Mouse (Mus musculus) liver, embryonic 15.5 days (tissue): ENCODE data around the gene Elmo1. TPM values are rescaled to one million over a fixed set of nuclear protein-coding genes. Genes with fewer than 3 reads are reported as not detected.

Experiments
- ATAC-seq: fragments of 200-750 bp; cut with Nextera tagmentation; 2 replicates; pipeline ENCODE4 v1.8.0; 2017; ENCODE audit warnings: moderate number of reproducible peaks, mild to moderate bottlenecking, moderate library complexity; ENCODE audit not compliant: insufficient read depth
- H3K27ac ChIP-seq: fragments of 300-500 bp; sonication (generic); replicated peaks from 2 replicates; pipeline ENCODE4 v1.5.1; 2015; ENCODE audit warnings: mild to moderate bottlenecking, inconsistent platforms
- H3K27me3 ChIP-seq: fragments of 300-500 bp; sonication (generic); 2 replicates; pipeline ENCODE4 v1.6.1; 2015; ENCODE audit warnings: mild to moderate bottlenecking, inconsistent platforms
- H3K36me3 ChIP-seq: fragments of 300-500 bp; sonication (generic); replicated peaks from 2 replicates; pipeline ENCODE4 v1.6.1; 2015; ENCODE audit warnings: moderate library complexity, mild to moderate bottlenecking, inconsistent platforms
- H3K4me1 ChIP-seq: fragments of 300-500 bp; sonication (generic); replicated peaks from 2 replicates; pipeline ENCODE4 v1.6.1; 2015; ENCODE audit warnings: inconsistent platforms
- H3K4me2 ChIP-seq: fragments of 300-500 bp; sonication (generic); 2 replicates; pipeline ENCODE4 v1.6.1; 2015; ENCODE audit warnings: moderate library complexity, mild to moderate bottlenecking, inconsistent platforms
- H3K4me3 ChIP-seq: fragments of 300-500 bp; sonication (generic); replicated peaks from 2 replicates; pipeline ENCODE4 v1.5.1; 2015; ENCODE audit warnings: mild to moderate bottlenecking, inconsistent platforms
- H3K9ac ChIP-seq: fragments of 300-500 bp; sonication (generic); 2 replicates; pipeline ENCODE4 v1.6.1; 2015; ENCODE audit warnings: moderate library complexity, mild to moderate bottlenecking, inconsistent platforms
- H3K9me3 ChIP-seq: fragments of 300-500 bp; sonication (generic); replicated peaks from 2 replicates; pipeline ENCODE4 v1.6.1; 2016; ENCODE audit warnings: inconsistent platforms
- WGBS: fragments of 180-500 bp; shearing (Covaris S2); methylation state at CpG from one replicate; pipeline ENCODE4 v1.1.7; 2015; ENCODE audit warnings: mixed read lengths; ENCODE audit not compliant: insufficient replicate concordance; 5-methylcytosine and 5-hydroxymethylcytosine counted together
- polyA plus RNA-seq: library from polyadenylated mRNA; unstranded; fragments of >200 nt; fragmentation: Nextera tagmentation; extraction: Ambion mirVana; gene quantifications from 2 replicates; pipeline ENCODE4 v1.2.1, GENCODE M21; 2015

The Elmo1 gene
- polyA plus RNA-seq, 1 experiment from 2014 or later: 4.9 TPM

GRCm38 (mm10) chr13:20489698-20490417 is 399.5 kb downstream of the Elmo1 start:
- 42% methylated on average over 8 of the region's 8 CpGs for WGBS
- H3K9ac ChIP-seq: no peak overlapping the region
- ATAC-seq: no peak
- no peaks in the 10 kb centered on the region for H3K27me3 ChIP-seq
- no peaks in the 10 kb centered on the region for H3K4me1 ChIP-seq
- no peak overlapping the region for H3K4me2 ChIP-seq
- no peaks in the 10 kb centered on the region for H3K9me3 ChIP-seq
- no peak overlapping the region for H3K4me3 ChIP-seq
- H3K27ac ChIP-seq: no peak overlapping the region
- H3K36me3 ChIP-seq: no peaks in the 10 kb centered on the region

DNA sequence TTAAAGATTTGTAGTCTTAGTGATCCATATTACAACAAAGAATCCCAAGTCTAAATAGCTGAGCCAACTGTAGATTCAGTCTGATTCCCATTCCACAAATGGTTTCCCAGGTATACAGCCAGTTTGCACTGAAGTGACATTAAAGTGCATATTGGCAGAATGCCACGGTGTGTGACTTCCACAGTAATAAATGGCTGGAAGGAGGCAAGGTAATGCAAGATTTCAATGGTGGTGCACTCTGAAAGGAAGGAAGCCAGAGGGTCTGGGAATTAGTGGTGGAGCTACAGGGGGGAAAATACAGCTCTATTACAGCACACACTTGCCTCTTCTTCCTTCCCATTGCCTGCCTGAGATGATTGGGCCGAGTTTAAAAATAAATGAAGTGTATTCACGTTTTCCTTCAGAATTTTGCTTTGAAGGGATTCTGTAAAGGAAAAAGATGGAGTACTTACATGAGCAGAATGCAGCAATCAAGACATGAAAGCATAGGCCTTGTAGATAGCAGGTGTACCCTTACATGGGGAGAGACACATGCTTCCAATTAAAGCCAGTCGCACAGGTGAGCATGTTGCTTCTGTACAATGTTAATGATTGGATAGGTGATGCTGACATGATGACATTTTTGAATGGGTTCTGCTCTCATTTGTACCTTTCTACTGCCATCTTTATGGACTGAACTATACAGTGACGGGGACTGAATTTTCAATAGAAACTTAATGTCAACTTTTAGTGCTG is 400.6 kb downstream of the Elmo1 start:
- no peaks in the 10 kb centered on the region for H3K9me3 ChIP-seq
- WGBS: 68% methylated on average over 5 of the region's 5 CpGs
- H3K9ac ChIP-seq: no peak overlapping the region
- ATAC-seq: no peak
- no peak overlapping the region for H3K4me3 ChIP-seq
- no peaks in the 10 kb centered on the region for H3K27me3 ChIP-seq
- no peak overlapping the region for H3K27ac ChIP-seq
- no peaks in the 10 kb centered on the region for H3K36me3 ChIP-seq
- H3K4me1 ChIP-seq: no peaks in the 10 kb centered on the region
- no peak overlapping the region for H3K4me2 ChIP-seq

GRCm38 (mm10) chr13:20491666-20492065 is 401.3 kb downstream of the Elmo1 start:
- Histone ChIP-seq H3K9ac (no peak overlapping the region), H3K4me2 (no peak overlapping the region), H3K36me3 (no peaks in the 10 kb centered on the region), H3K4me1 (no peaks in the 10 kb centered on the region), H3K27me3 (no peaks in the 10 kb centered on the region), H3K27ac (no peak overlapping the region), H3K4me3 (no peak overlapping the region), H3K9me3 (no peaks in the 10 kb centered on the region)
- no peak for ATAC-seq
- WGBS: 65% methylated on average over 3 of the region's 3 CpGs

GRCm38 (mm10) chr13:20494047-20494739 is 403.8 kb downstream of the Elmo1 start:
- no peaks in the 10 kb centered on the region for H3K36me3 ChIP-seq
- ATAC-seq: no peak
- H3K4me1 ChIP-seq: no peaks in the 10 kb centered on the region
- H3K27ac ChIP-seq: no peak overlapping the region
- H3K4me3 ChIP-seq: no peak overlapping the region
- no peak overlapping the region for H3K4me2 ChIP-seq
- 46% methylated on average over 6 of the region's 6 CpGs for WGBS
- no peak overlapping the region for H3K9ac ChIP-seq
- H3K27me3 ChIP-seq: no peaks in the 10 kb centered on the region
- H3K9me3 ChIP-seq: no peaks in the 10 kb centered on the region

DNA sequence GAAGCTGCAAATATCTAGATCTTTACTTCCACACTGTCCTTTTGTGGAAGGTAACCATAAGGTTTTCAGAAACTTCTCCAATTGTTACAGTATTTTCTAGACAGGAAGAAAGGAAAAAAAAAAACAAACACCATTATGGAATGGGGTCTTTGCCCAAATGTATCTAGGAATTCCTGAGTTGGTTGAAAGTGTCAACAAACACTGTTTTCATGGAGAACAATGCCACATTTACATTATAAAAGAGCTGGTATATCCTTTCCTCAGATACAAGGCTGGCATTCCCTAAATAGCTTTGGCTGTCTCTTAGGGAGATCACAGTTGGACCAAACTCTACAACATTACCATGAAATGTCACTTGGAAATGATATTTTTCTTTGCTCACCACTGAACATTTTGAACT is 411.5 kb downstream of the Elmo1 start:
- Histone ChIP-seq H3K27ac (no peak overlapping the region), H3K4me2 (no peak overlapping the region), H3K27me3 (no peaks in the 10 kb centered on the region), H3K9ac (no peak overlapping the region), H3K36me3 (no peaks in the 10 kb centered on the region), H3K9me3 (no peaks in the 10 kb centered on the region), H3K4me1 (no peaks in the 10 kb centered on the region), H3K4me3 (no peak overlapping the region)
- ATAC-seq: no peak

DNA sequence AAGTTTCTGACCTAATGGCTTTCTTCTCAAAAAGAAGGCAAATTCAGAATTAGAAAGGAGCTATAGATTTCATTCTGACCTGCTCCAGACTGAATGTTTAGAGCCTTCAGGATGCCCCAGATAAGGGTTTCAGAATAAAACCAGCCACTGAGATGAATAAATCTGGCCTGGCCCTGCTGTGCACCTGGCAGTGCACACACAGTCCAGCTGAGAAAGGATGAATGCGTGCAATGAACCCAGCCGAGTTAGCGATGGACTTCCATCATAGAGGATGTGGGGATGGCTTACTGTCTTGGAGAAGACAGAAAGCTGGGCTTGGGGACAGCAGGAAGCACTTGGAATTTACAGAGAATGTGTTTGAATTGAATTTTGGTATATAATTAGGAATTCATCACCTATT is 413.0 kb downstream of the Elmo1 start:
- Histone ChIP-seq H3K4me1 (no peaks in the 10 kb centered on the region), H3K4me2 (no peak overlapping the region), H3K27me3 (no peaks in the 10 kb centered on the region), H3K27ac (no peak overlapping the region), H3K9me3 (no peaks in the 10 kb centered on the region), H3K36me3 (no peaks in the 10 kb centered on the region), H3K9ac (no peak overlapping the region), H3K4me3 (no peak overlapping the region)
- WGBS: 84% methylated on average over 3 of the region's 3 CpGs
- no peak for ATAC-seq

DNA sequence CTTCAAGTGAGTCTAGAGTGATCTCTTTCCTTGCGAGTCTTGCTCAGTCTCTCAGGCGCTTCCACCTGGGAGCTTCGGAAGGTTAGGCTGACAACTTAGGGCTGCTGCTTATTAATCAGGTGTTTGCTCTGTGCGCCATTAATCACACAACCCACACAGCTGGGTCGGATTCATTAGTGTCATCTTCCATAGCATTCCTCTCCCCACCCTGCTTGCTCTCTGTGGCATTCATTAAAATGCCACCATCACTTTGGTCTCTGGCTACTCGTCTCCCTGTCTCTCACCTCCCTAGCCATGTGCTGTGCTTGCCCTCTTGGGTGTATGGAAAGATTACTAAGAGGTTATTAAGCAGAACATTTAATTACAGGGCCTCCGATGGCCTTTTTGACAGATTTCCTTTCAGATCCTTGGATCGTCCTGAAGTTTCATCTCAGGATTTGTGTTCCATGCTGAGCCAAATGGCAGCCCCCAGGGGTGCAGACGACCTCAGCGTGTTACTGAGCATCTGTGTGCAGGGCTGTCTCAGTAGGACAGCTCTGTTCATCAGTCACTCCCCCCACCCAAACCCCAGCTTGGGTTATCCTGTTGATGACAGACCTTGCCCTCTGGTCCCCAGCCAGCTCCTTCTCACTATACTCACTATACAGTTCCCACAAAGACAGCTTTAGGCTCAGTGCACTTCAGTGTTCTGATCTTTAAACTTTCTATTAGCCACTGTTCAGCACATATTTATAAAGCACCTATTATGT is 417.2 kb downstream of the Elmo1 start:
- Histone ChIP-seq H3K27ac (no peak overlapping the region), H3K4me3 (no peak overlapping the region), H3K36me3 (no peaks in the 10 kb centered on the region), H3K9me3 (no peaks in the 10 kb centered on the region), H3K4me2 (no peak overlapping the region), H3K9ac (no peak overlapping the region), H3K27me3 (no peaks in the 10 kb centered on the region), H3K4me1 (no peaks in the 10 kb centered on the region)
- WGBS: 67% methylated on average over 10 of the region's 10 CpGs
- ATAC-seq: no peak

DNA sequence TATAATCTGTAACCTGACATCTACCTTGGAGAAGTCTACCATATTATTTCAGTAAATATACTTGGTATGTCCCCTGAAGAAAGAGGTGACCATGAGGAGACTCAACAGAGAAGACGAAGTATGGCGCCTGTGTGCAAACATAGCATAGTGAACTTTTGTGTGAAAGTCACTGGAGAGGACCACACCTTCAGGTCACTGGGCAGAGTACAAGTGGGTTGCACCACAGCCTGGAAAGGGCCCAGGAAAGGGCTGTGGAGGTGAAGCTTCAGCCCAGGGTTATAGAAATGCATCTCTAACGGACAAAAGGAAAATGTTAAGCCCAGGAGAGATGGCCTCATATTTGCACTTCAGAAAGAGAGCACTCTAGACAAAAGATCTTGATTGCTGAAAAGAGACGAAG is 420.6 kb downstream of the Elmo1 start:
- ATAC-seq: no peak
- Histone ChIP-seq H3K36me3 (no peaks in the 10 kb centered on the region), H3K4me2 (no peak overlapping the region), H3K27ac (no peak overlapping the region), H3K9me3 (no peaks in the 10 kb centered on the region), H3K4me3 (no peak overlapping the region), H3K4me1 (no peaks in the 10 kb centered on the region), H3K9ac (no peak overlapping the region), H3K27me3 (no peaks in the 10 kb centered on the region)
- 64% methylated on average over 4 of the region's 4 CpGs for whole genome bisulfite sequencing

DNA sequence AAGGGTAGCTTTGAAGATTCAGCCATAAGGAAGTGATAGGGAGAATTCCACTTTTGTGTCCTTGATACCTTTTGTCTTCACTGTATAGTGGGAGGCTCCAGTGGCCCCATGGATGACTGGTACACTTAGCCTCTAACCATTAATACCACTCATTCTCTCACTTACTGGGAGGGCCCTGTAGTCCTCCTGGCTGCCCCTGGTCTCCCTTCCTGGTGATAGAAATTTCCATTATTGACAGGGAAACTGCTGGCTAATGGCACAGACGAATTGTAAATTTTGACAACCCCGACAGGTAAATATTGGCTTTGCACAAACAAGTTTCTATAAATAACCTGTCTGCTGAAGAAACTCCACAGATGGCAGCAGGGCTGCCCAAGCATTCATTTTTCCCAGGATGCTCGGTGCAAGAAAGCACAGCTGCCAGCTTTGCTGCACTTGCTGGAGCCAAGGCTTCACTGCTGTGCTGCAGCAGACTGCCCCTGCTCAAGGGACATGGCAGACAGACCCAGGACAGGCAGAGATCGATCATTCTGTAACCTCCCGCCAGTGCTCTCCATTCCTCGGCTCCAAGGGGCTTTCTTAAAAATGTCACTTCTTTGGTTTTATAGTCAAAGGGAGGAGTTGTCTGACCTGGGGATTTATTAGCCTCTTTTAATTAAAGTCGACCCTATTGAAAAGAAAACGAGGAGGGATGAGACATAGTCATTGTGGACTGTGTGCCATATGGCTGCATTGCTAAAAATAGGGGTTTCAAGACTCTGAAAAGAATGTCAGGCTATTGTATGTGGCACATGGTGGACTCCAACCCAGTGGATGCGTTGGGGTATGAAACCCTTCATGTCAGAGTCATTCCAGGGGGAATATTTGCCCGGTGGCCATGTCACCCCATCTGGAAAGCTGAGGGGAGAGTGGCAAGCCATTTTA is 422.2 kb downstream of the Elmo1 start:
- ATAC-seq: no peak

DNA sequence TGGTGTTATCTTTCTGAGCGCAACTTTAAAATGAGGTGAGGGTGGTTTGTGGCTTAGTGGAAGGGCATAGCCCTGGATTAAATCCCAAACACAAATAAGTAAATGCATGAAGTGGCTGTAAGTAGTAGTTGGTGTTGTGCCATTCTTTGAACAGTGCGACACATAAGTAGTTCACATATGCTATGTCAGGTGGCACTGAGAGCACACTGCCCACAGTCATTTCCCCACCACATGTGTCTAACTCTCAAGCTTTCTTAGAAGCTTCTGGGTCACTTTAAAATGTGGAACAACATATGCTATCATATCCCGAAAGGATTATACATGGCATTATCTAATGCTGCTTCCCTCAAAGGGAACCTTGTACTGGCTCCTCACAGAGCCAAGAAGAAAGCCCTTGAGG is 424.3 kb downstream of the Elmo1 start:
- WGBS: 72% methylated on average over 3 of the region's 3 CpGs
- Histone ChIP-seq H3K27me3 (no peaks in the 10 kb centered on the region), H3K4me2 (no peak overlapping the region), H3K4me3 (no peak overlapping the region), H3K27ac (no peak overlapping the region), H3K4me1 (no peaks in the 10 kb centered on the region), H3K9me3 (no peaks in the 10 kb centered on the region), H3K9ac (no peak overlapping the region), H3K36me3 (no peaks in the 10 kb centered on the region)
- ATAC-seq: no peak

More for the DNA sequence above, 422.2 kb downstream of the Elmo1 start:
- Histone ChIP-seq H3K9ac (no peak overlapping the region), H3K27ac (no peak overlapping the region), H3K4me2 (no peak overlapping the region), H3K27me3 (no peaks in the 10 kb centered on the region), H3K4me3 (no peak overlapping the region), H3K4me1 (no peaks in the 10 kb centered on the region), H3K9me3 (no peaks in the 10 kb centered on the region), H3K36me3 (no peaks in the 10 kb centered on the region)
- WGBS: 58% methylated on average over 10 of the region's 10 CpGs
